Mouse (Mus musculus) CH12.LX (cell line): ENCODE measurements around the gene B3gnt7. TPM values are rescaled to one million over a fixed set of nuclear protein-coding genes. Genes with fewer than 3 reads are reported as not detected.
A peak's percentile ranks its signal among the peaks of the same experiment; 100 is the strongest.

Source experiments
- DNase-seq: peaks from one replicate; pipeline ENCODE4 v3.0.0-alpha.2; 2013; ENCODE audit errors: extremely low read depth
- H3K27ac ChIP-seq: 2 replicates; pipeline ENCODE4 v1.5.1; 2012; ENCODE audit warnings: low read depth, mild to moderate bottlenecking, control low read depth, moderate library complexity; ENCODE audit not compliant: insufficient read depth
- H3K27me3 ChIP-seq: replicated peaks from 2 replicates; pipeline ENCODE3; 2012; ENCODE audit warnings: inconsistent platforms
- H3K36me3 ChIP-seq, 2 experiments: replicated peaks in 1 of 2; 2 replicates each; pipeline versions ENCODE3 to v1.6.1; 2012; ENCODE audit warnings: inconsistent platforms in 1 of 2, low read length in 1 of 2, mild to moderate bottlenecking in 1 of 2, mixed read lengths in 1 of 2, moderate library complexity in 1 of 2; ENCODE audit not compliant: control insufficient read depth in 1 of 2, insufficient read depth in 1 of 2
- H3K4me1 ChIP-seq, 2 experiments: 2 replicates each; pipeline ENCODE4 v1.6.1; 2012; ENCODE audit warnings: inconsistent platforms in 1 of 2, moderate library complexity in 1 of 2; ENCODE audit not compliant: insufficient read depth in 2 of 2, control insufficient read depth in 1 of 2
- H3K4me2 ChIP-seq: 2 replicates; pipeline ENCODE4 v1.6.1; 2012; ENCODE audit warnings: low read depth, mild to moderate bottlenecking, control low read depth; ENCODE audit not compliant: poor library complexity, insufficient read depth, severe bottlenecking
- H3K4me3 ChIP-seq, 3 experiments: fragments of 150-350 bp in 1 of 3; sonication (generic) in 1 of 3; replicated peaks in 1 of 3; 2 replicates each; pipeline versions ENCODE3 to v1.5.1; 2011 to 2012; ENCODE audit warnings: low read depth in 2 of 3, low read length in 2 of 3, mild to moderate bottlenecking in 2 of 3, moderate library complexity in 2 of 3, control low read depth in 1 of 3, improper control_type of control experiment in 1 of 3, inconsistent platforms in 1 of 3, mixed read lengths in 1 of 3; ENCODE audit not compliant: poor library complexity in 1 of 3
- H3K79me2 ChIP-seq: replicated peaks from 2 replicates; pipeline ENCODE4 v1.6.1; 2012; ENCODE audit warnings: mild to moderate bottlenecking, moderate library complexity; ENCODE audit not compliant: control insufficient read depth, poor library complexity, insufficient read depth, severe bottlenecking; ENCODE audit errors: extremely low read depth
- H3K9ac ChIP-seq: 2 replicates; pipeline ENCODE4 v1.6.1; 2012; ENCODE audit warnings: low read depth, mild to moderate bottlenecking, control low read depth, moderate library complexity; ENCODE audit not compliant: insufficient read depth
- H3K9me3 ChIP-seq: replicated peaks from 2 replicates; pipeline ENCODE3; 2012; ENCODE audit warnings: low read length, inconsistent platforms, mixed read lengths
- BHLHE40 ChIP-seq: IDR thresholded peaks from 2 replicates; pipeline ENCODE4 v1.6.1; 2011; ENCODE audit warnings: mild to moderate bottlenecking, low read depth, low read length, improper control_type of control experiment
- CHD1 ChIP-seq: IDR thresholded peaks from 2 replicates; pipeline ENCODE4 v1.6.1; 2012; ENCODE audit warnings: low read depth, low read length, improper control_type of control experiment, inconsistent platforms
- CTCF ChIP-seq, 2 experiments: IDR thresholded peaks in 1 of 2; conservative IDR thresholded peaks in 1 of 2; 2 replicates each; pipeline ENCODE4 v1.5.1; 2011 to 2012; ENCODE audit warnings: low read depth in 2 of 2, low read length in 2 of 2, improper control_type of control experiment in 1 of 2, inconsistent platforms in 1 of 2, mild to moderate bottlenecking in 1 of 2, moderate library complexity in 1 of 2
- E2F4 ChIP-seq: IDR thresholded peaks from 2 replicates; pipeline ENCODE4 v1.6.1; 2011; ENCODE audit warnings: low read depth, low read length, improper control_type of control experiment; ENCODE audit not compliant: insufficient replicate concordance
- GABPA ChIP-seq: IDR thresholded peaks from 2 replicates; pipeline ENCODE4 v1.6.1; 2012; ENCODE audit warnings: low read depth, low read length, improper control_type of control experiment, inconsistent platforms; ENCODE audit not compliant: insufficient replicate concordance
- JUN ChIP-seq: IDR thresholded peaks from 2 replicates; pipeline ENCODE4 v1.6.1; 2011; ENCODE audit warnings: low read depth, mild to moderate bottlenecking, low read length, improper control_type of control experiment, moderate library complexity; ENCODE audit not compliant: insufficient read depth
- JUND ChIP-seq: conservative IDR thresholded peaks from 2 replicates; pipeline ENCODE4 v1.6.1; 2011; ENCODE audit warnings: low read depth, low read length, improper control_type of control experiment
- KAT2A ChIP-seq: IDR thresholded peaks from 2 replicates; pipeline ENCODE4 v1.6.1; 2012; ENCODE audit warnings: low read length, improper control_type of control experiment, inconsistent platforms; ENCODE audit not compliant: insufficient replicate concordance
- MAFK ChIP-seq: IDR thresholded peaks from 2 replicates; pipeline ENCODE4 v1.6.1; 2011; ENCODE audit warnings: low read length, improper control_type of control experiment; ENCODE audit not compliant: insufficient replicate concordance
- MAX ChIP-seq: IDR thresholded peaks from 2 replicates; pipeline ENCODE4 v1.6.1; 2011; ENCODE audit warnings: low read length, improper control_type of control experiment
- MAZ ChIP-seq: IDR thresholded peaks from 2 replicates; pipeline ENCODE4 v1.6.1; 2012; ENCODE audit warnings: low read depth, mild to moderate bottlenecking, inconsistent platforms, low read length, improper control_type of control experiment, moderate library complexity
- MEF2A ChIP-seq: IDR thresholded peaks from 2 replicates; pipeline ENCODE4 v1.6.1; 2014; ENCODE audit warnings: low read depth, mild to moderate bottlenecking, inconsistent platforms, low read length, improper control_type of control experiment, borderline replicate concordance
- MXI1 ChIP-seq: IDR thresholded peaks from 2 replicates; pipeline ENCODE4 v1.6.1; 2011; ENCODE audit warnings: mild to moderate bottlenecking, low read depth, low read length, improper control_type of control experiment
- MYC ChIP-seq: IDR thresholded peaks from 2 replicates; pipeline ENCODE4 v1.6.1; 2011; ENCODE audit warnings: low read depth, mild to moderate bottlenecking, improper control_type of control experiment, low read length
- NELFE ChIP-seq: IDR thresholded peaks from 2 replicates; pipeline ENCODE4 v1.6.1; 2011; ENCODE audit warnings: low read depth, low read length, improper control_type of control experiment
- NRF1 ChIP-seq: IDR thresholded peaks from 2 replicates; pipeline ENCODE4 v1.6.1; 2014; ENCODE audit warnings: low read depth, mild to moderate bottlenecking, inconsistent platforms, low read length, improper control_type of control experiment, moderate library complexity
- POLR2A ChIP-seq: IDR thresholded peaks from 2 replicates; pipeline ENCODE4 v1.6.1; 2011; ENCODE audit warnings: low read depth, mild to moderate bottlenecking, improper control_type of control experiment, low read length
- POLR2AphosphoS2 ChIP-seq: IDR thresholded peaks from 2 replicates; pipeline ENCODE4 v1.6.1; 2011; ENCODE audit warnings: low read depth, low read length, improper control_type of control experiment
- RAD21 ChIP-seq: IDR thresholded peaks from 2 replicates; pipeline ENCODE4 v1.6.1; 2011; ENCODE audit warnings: low read depth, mild to moderate bottlenecking, low read length, improper control_type of control experiment, moderate library complexity
- RCOR1 ChIP-seq: conservative IDR thresholded peaks from 2 replicates; pipeline ENCODE4 v1.6.1; 2012; ENCODE audit warnings: low read depth, mild to moderate bottlenecking, inconsistent platforms, low read length, improper control_type of control experiment
- SMC3 ChIP-seq: IDR thresholded peaks from 2 replicates; pipeline ENCODE4 v1.6.1; 2011; ENCODE audit warnings: low read depth, low read length, improper control_type of control experiment
- TBP ChIP-seq: conservative IDR thresholded peaks from 2 replicates; pipeline ENCODE4 v1.6.1; 2011; ENCODE audit warnings: low read depth, low read length, improper control_type of control experiment
- TCF12 ChIP-seq: IDR thresholded peaks from 2 replicates; pipeline ENCODE4 v1.6.1; 2014; ENCODE audit warnings: low read depth, mild to moderate bottlenecking, inconsistent platforms, low read length, improper control_type of control experiment
- UBTF ChIP-seq: IDR thresholded peaks from 2 replicates; pipeline ENCODE4 v1.6.1; 2012; ENCODE audit warnings: low read depth, mild to moderate bottlenecking, inconsistent platforms, low read length, improper control_type of control experiment, moderate library complexity
- USF2 ChIP-seq: conservative IDR thresholded peaks from 2 replicates; pipeline ENCODE4 v1.6.1; 2011; ENCODE audit warnings: low read depth, low read length, improper control_type of control experiment
- ZC3H11A ChIP-seq: IDR thresholded peaks from 2 replicates; pipeline ENCODE4 v1.6.1; 2012; ENCODE audit warnings: low read depth, mild to moderate bottlenecking, inconsistent platforms, low read length, improper control_type of control experiment
- ZKSCAN1 ChIP-seq: IDR thresholded peaks from 2 replicates; pipeline ENCODE4 v1.6.1; 2012; ENCODE audit warnings: low read depth, inconsistent platforms, low read length, improper control_type of control experiment, borderline replicate concordance
- ZMIZ1 ChIP-seq: IDR thresholded peaks from 2 replicates; pipeline ENCODE4 v1.6.1; 2012; ENCODE audit warnings: low read depth, mild to moderate bottlenecking, inconsistent platforms, low read length, improper control_type of control experiment
- ZNF384 ChIP-seq: IDR thresholded peaks from 2 replicates; pipeline ENCODE4 v1.6.1; 2012; ENCODE audit warnings: low read depth, low read length, improper control_type of control experiment, inconsistent platforms
- dilution Hi-C: fragments of 300-500 bp; cut with MboI; formaldehyde crosslinking; loops from 2 replicates; pipeline ENCODE4 v1.14.3; 2020; ENCODE audit warnings: low sequenced_read_pairs; ENCODE audit not compliant: extremely low pct_unique_long_range_greater_than_20kb, extremely low pct_ligation_motif_present
- in situ Hi-C: fragments of 300-500 bp; cut with MboI; formaldehyde crosslinking; loops from 3 replicates; pipeline ENCODE4 v1.14.3; 2019; ENCODE audit warnings: low sequenced_read_pairs, low pct_ligation_motif_present, low pct_unique_long_range_greater_than_20kb, mixed read lengths
- polyA plus RNA-seq: library from polyadenylated mRNA; unstranded; fragments of >175 nt; gene quantifications from 2 replicates; pipeline ENCODE4 v1.2.1, GENCODE M21; 2012; ENCODE audit warnings: low read depth; ENCODE audit not compliant: insufficient read length
- total RNA-seq, 2 experiments: library from RNA; depleted of rRNA; stranded (reverse); fragments of 300-350 nt in 1 of 2; fragments of >200 nt in 1 of 2; gene quantifications; 2 replicates each; pipeline ENCODE4 v1.2.3; 2012 to 2014

B3gnt7 gene
- total RNA-seq (2012; rRNA removed) (0.08 and 0.17 TPM in 2 replicates), total RNA-seq (2014; rRNA removed) (not detected in 2 replicates), polyA plus RNA-seq (not detected in 2 replicates)

DNA sequence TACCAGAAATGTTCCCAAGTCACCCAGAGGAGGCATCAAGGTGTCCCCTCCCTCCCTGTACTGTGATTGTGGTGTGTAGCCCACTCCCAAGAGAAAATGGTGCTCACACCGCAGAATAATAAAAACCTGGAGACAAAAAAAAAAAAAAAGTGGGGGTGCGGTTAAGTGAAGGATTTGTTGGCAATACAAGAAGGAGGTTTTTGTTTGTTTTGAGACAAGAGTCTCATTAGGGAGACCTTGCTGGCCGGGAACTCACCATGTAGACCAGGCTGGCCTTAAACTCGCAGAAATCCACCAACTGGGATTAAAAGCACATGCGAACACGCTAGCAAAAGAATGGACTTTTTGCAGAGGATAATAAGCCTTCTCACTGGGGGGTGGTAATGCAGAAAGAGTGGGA lies at the start of gene B3gnt7:
TSS of gene B3gnt7 (plus strand) at position 301 of the 400 bp plus-strand sequence.
- Histone ChIP-seq H3K4me3 (peak within 1 kb of the TSS in 1 of 3 experiments; percentile 23), H3K4me1 (peaks cover 16 to 20% of the 10 kb centered on the region in 2 experiments), H3K9ac (no peak within 1 kb of the TSS), H3K36me3 (no peaks in the 10 kb centered on the region), H3K9me3 (no peaks in the 10 kb centered on the region), H3K27ac (no peak within 1 kb of the TSS), H3K4me2 (peak within 1 kb of the TSS; percentile 87), H3K27me3 (no peaks in the 10 kb centered on the region), H3K79me2 (no peaks in the 10 kb centered on the region)
- dilution Hi-C loops (no loop called here), in situ Hi-C loops (no loop called here)
- no peak for DNase-seq
- no peak for TF ChIP-seq MAZ
- no peak for TF ChIP-seq ZC3H11A
- TF ChIP-seq SMC3: no peak
- TF ChIP-seq POLR2A: no peak
- TF ChIP-seq TBP: no peak
- TF ChIP-seq NRF1: no peak
- no peak for TF ChIP-seq ZKSCAN1
- TF ChIP-seq ZNF384: no peak
- no peak for TF ChIP-seq RAD21
- TF ChIP-seq KAT2A: no peak
- TF ChIP-seq POLR2AphosphoS2: no peak
- no peak for TF ChIP-seq TCF12
- no peak for TF ChIP-seq UBTF
- TF ChIP-seq CHD1: no peak
- no peak for TF ChIP-seq JUND
- TF ChIP-seq BHLHE40: no peak
- no peak for TF ChIP-seq MXI1
- TF ChIP-seq E2F4: no peak
- TF ChIP-seq GABPA: no peak
- no peak for TF ChIP-seq JUN

DNA sequence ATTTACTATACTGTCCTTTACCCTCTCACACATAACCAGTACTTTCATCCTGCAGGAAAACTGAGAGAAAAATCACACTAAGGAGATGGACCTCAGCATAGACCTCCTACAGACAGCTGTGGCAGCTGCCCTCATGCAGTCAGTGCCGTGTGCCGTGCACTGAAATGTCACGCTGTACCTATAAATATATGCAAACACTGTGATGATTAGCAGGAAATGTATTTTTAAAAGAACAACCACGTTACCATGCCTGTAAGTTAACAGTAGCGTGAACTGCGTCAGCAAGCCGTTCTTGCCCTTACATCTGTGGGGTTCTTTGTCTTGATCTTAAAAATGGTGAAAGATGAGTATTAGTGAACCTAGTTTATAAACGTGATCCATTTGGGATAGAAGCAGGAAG lies 49.2 kb upstream of the B3gnt7 start:
- no peak for DNase-seq
- Histone ChIP-seq H3K4me1 (peaks cover 8 to 28% of the 10 kb centered on the region in 2 experiments), H3K36me3 (peaks cover 0 to 24% of the 10 kb centered on the region in 2 experiments), H3K9me3 (no peaks in the 10 kb centered on the region), H3K4me3 (no peak overlapping the region), H3K4me2 (no peak overlapping the region)
- dilution Hi-C loops: no loop called here
- TF ChIP-seq KAT2A: no peak
- no peak for TF ChIP-seq NRF1
- no peak for TF ChIP-seq NELFE
- no peak for TF ChIP-seq MAFK
- no peak for TF ChIP-seq ZMIZ1
- TF ChIP-seq TCF12: no peak
- TF ChIP-seq RCOR1: no peak
- no peak for TF ChIP-seq MYC
- no peak for TF ChIP-seq MEF2A
- TF ChIP-seq UBTF: no peak
- no peak for TF ChIP-seq USF2
- TF ChIP-seq CTCF (conservative IDR thresholded peaks at IDR 0.05 in 1 of 2, IDR thresholded peaks at IDR 0.05 in 1 of 2; ENCODE audit: low read depth in 2 of 2, low read length in 2 of 2): no peak
- no peak for TF ChIP-seq JUN
- TF ChIP-seq ZNF384: no peak
- no peak for TF ChIP-seq MAX
- TF ChIP-seq SMC3: no peak
- TF ChIP-seq, all 38 proteins: peak for 0
- H3K27ac ChIP-seq: no peak overlapping the region
- no peaks in the 10 kb centered on the region for H3K27me3 ChIP-seq
- H3K79me2 ChIP-seq: no peaks in the 10 kb centered on the region
- in situ Hi-C loops: no loop called here
- no peak overlapping the region for H3K9ac ChIP-seq
